Mouse (Mus musculus): ENCODE data around the gene Liph.

DNA sequence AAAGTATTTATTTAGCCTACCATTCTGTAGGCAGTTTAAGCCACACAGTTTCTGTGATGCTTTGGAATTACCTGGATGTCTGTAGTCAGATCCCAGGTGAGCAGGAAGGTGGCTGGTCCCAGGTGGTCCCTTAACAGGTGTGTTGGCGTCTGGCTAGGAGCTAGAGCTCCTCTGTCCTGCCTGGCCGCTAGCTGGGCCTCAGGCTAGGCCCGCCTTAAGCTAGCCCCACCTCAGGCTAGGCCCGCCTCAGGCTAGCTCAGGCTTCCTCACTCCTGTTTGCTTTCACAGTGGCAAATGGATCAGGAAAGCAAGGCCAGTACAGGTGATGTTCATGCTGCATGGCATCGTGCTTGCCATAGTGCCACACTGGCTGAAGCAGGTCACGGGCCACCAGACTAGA is 88.6 kb downstream of the Liph start:
- TF ChIP-seq CTCF (IDR thresholded peaks at IDR 0.05; ENCODE audit: low read depth) (no peak), EP300 (IDR thresholded peaks at IDR 0.05; ENCODE audit: low read depth) (no peak)

Data from liver, postnatal 0 days (tissue).